Mouse (Mus musculus) embryonic fibroblast, embryonic 13.5 days (primary cell): ENCODE data around the gene Josd2.

Experiments used
- CTCF ChIP-seq: IDR thresholded peaks from 2 replicates; pipeline ENCODE4 v1.5.1; 2011; ENCODE audit warnings: mild to moderate bottlenecking, control low read depth, low read length, moderate library complexity, borderline replicate concordance; ENCODE audit not compliant: insufficient read depth
- POLR2A ChIP-seq: IDR thresholded peaks from 2 replicates; pipeline ENCODE4 v1.6.1; 2011; ENCODE audit warnings: low read depth, mild to moderate bottlenecking, control low read depth, low read length, moderate library complexity

- TF ChIP-seq CTCF (peak; percentile 67; the same call in 1 of the 2 replicates), POLR2A (no peak)
Observed at GRCm38 (mm10) chr7:44501563-44502115, 33.9 kb downstream of the Josd2 start.
